Mouse (Mus musculus) brain, embryonic 14.5 days (tissue): ENCODE measurements around the gene Arl6ip1.

Experiments used
- CTCF ChIP-seq: fragments of 200-500 bp; IDR thresholded peaks from 2 replicates; pipeline ENCODE4 v1.5.1; 2012; ENCODE audit warnings: inconsistent platforms, mild to moderate bottlenecking, moderate library complexity, borderline replicate concordance; ENCODE audit not compliant: insufficient read depth, insufficient read length; ENCODE audit errors: extremely low read depth
- POLR2A ChIP-seq: fragments of 200-500 bp; IDR thresholded peaks from 2 replicates; pipeline ENCODE4 v1.6.1; 2012; ENCODE audit warnings: mild to moderate bottlenecking, inconsistent platforms, borderline replicate concordance; ENCODE audit not compliant: poor library complexity, insufficient read depth, insufficient read length, severe bottlenecking; ENCODE audit errors: extremely low read depth

DNA sequence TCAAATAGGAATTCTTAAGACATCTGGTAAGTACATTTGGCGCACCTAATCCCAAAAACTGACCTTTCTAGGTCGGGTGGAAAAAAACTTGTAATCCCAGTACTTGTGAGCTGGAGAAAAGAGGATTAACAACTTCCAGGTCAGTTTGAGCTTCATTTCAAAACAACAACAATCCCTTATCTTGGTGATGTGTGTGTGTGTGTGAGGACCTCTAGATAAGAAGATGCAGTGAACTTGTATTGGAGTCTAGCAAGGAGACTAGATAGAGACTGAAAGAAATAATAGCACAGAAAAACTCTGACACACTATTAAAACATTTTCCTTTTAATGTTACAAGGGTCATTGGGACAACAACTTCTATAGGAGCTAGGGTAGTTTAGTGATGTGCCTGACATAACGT is 14.1 kb upstream of the Arl6ip1 start:
- no peak for TF ChIP-seq POLR2A
- TF ChIP-seq CTCF: no peak
